Mouse (Mus musculus): ENCODE results near the gene Tmem269. TPM values are rescaled to one million over a fixed set of nuclear protein-coding genes. Genes with fewer than 3 reads are reported as not detected.
A peak's percentile ranks its signal among the peaks of the same experiment; 100 is the strongest.

Gene Tmem269
- total RNA-seq, 4 experiments from 2014 or later = not detected

DNA sequence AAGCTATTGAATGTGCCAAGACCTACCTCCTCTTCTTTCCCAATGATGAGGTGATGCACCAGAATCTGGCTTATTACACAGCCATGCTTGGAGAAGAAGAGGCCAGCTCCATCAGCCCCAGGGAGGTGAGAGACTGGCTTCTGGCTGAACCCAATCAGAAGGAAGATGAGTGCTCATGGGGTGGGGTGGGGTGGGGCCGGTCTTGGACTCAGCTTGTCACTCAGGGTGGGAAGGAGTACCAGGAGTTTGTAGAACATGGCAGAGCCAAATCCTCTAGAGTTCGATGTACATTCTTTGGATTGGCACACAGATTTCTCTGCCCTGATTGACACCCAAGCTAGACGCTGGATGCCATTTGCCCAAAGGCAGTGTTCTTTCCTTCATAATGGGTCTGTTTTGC is 20.6 kb upstream of the Tmem269 start:
- no peak for DNase-seq (ENCODE audit: low spot score)

DNA sequence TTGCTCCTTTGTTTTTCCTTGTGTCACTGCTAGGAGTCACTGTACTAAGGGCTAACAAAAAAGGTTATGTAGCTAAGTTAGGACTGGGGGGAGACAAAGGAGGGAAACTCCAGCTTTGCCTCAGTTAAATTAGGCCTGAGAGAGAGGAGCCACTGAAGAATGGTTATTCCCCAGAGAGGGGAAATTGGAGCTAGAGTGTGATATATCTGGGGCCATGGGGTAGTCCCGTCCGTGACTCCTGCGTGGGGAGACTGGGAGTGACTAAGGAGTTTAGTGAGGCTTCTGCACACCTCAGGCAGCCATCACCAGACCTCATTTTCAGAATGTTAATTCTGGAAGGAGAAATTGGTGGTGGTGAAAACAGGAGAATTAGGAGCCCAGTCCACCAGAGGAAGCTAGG is 16.3 kb upstream of the Tmem269 start:
- no peak for DNase-seq (ENCODE audit: low spot score)

DNA sequence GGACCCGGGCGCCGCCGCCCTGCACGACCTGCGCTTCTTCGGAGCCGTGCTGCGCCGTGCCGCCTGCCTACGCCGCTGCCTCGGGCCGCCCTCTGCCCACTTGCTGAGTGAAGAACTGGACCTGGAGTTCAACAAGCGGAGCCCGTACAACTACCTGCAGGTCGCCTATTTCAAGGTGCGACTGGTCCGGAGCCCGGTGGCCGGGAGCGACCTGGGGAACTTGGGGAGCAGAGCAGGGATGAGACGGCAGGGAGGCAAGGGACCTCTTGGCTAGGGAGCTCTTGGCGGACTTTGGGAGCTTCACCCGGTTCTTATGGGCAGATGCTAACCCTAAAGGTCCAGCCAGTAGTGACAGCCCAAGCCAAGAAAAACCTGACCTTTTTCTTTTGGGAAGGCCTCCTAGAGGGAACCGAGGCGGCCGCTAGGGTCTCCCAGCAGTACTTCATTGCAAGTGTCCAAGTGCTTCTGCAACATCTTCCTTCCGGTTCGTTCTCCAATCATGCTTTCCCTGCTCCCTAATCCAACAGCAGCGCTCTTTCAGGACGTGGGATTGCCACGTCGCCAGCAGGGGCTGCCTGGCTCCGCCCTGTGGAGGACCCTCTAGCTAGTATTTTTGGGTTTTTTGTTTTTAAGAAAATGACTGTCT is 15.4 kb upstream of the Tmem269 start:
- peak; percentile 58 for DNase-seq (ENCODE audit: low spot score)

DNA sequence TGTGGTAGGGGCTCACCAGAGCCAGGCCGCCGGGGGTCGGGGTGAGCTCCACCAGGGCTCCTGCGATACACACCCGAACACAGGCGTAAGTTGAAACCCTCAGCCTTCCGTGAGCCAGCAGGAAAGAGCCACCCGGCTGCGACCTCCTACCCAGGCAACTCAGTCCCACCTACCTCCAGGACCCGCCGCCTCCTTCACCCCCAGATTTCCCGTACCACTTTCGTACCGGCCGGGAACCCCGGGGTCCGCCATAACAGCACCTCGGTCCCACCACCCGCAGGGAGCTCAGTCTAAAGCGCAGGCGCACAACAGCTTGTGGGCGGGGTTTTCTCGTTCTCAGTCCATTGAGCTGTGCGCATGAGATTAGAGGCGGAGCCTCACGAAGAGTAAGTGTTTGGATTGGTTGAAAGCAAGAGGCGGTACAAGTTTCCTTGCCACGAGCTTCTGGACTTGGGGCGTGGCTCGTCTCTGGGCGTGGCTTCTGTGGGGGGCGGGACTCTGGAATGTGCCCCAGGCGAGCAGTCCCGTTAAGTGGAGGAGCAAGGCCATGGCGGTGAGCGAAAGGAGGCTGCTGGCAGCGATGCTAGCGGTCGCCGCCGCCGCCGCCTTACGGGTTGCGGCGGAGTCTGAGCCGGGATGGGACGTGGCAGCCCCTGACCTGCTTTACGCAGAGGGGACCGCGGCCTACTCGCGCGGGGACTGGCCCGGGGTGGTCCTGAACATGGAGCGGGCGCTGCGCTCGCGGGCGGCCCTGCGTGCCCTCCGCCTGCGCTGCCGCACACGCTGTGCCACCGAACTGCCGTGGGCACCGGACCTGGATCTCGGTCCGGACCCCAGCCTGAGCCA is 14.6 kb upstream of the Tmem269 start, which contains the start of the genes AU022252 and P3h1:
TSS of gene AU022252 (minus strand) at position 303 of the 846 bp plus-strand sequence.
TSS of gene P3h1 (plus strand) at position 506 of the 846 bp plus-strand sequence.
- DNase-seq (ENCODE audit: low spot score) = peak; percentile 100

DNA sequence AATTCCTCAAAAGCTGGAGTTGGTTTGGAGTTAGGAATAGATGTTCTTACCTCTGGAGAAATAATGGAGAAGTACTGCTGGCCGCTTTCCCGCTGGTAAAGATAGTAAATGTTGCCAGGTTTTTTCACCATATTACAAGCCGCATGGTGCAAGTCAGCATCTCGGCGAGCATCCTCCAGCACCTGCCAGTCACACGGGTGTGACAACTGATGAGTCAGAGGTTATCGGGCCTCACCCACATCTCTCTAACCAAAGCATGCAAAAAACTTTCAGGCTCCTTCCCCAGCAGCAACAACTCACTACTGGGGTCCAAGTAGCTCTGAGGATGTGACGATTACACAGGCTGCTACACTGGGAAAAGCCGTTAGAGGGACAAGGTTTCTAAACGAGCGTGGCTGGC is 8.7 kb upstream of the Tmem269 start:
- DNase-seq (ENCODE audit: low spot score) = no peak

DNA sequence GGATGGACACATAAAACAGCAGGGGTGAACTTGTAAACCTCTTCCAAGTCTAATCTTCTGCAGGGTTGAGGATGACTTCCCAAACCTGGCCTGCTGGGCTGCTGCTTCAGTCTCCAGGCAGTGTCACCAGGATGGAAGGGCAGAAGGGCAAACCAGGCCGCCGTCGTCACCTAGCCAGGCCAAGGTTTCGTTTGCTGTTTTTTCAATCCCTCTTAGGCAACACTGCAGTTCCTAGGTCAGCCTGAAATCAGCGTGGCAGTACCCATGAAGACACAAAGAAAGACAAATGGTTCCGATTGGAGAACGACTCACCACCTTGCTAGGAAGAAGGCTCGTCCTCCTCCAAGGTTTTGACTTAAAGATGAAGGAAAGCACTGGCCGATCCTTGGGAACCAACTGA is 7.7 kb upstream of the Tmem269 start:
- no peak for DNase-seq (ENCODE audit: low spot score)

DNA sequence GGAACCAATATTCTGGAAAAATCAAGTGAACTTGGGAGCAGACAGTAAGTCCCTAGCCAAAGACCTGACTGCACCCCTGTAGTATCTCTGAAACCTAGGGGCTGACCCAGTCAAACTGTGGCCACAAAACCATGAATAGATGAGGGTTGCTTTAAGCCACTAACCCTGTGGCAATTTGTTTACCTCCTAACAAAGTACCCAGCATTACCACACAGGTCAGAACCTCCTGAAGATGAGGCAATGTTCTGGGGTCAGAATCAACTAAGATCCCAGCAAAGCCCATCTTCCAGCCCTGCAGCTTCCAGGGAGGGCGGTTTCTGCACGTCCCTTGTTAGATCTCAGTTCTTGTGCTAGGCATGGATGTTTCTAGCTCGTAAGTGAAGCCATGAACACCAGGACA is 6.5 kb upstream of the Tmem269 start:
- DNase-seq (ENCODE audit: low spot score) = no peak

DNA sequence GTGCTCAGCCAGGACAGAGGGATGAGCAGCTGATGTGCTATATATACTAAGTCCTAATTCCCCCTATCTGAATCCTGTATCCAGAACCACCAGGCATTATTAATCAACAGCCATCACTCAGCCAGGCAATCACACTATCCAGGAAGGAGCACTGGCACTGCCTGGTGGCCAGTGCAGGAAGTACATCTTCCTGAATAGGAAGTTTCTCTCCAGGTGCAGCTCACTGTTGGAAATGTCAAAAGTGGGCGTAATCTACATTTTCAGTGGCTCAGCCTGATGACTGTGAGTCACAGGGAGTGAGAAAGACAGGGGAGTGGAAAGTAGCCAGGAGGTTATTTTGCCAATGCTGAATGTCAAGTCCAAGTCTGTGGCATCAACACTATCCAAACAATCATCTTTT is 5.7 kb upstream of the Tmem269 start:
- DNase-seq (ENCODE audit: low spot score) = no peak

DNA sequence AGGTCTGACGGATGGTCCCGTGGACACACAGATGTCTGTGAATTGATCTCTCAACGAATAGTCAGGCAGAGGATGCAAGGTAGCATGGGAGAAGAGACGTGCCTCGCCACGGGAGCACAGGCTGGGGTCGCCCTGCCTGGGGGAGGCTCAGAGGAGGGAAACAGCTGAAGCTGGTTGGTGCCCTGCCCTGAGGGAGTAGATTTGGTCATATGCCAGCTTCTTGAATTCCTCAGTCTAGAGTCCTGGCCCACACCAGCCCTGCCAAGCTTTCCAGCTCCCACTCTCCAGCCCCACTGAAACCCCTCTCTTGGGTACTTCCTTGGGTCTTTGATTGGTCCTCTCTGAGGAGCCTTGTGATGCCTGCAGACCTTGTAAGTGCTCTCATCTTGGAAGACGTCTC is 1.4 kb downstream of the Tmem269 start:
- DNase-seq (ENCODE audit: low spot score) = no peak

DNA sequence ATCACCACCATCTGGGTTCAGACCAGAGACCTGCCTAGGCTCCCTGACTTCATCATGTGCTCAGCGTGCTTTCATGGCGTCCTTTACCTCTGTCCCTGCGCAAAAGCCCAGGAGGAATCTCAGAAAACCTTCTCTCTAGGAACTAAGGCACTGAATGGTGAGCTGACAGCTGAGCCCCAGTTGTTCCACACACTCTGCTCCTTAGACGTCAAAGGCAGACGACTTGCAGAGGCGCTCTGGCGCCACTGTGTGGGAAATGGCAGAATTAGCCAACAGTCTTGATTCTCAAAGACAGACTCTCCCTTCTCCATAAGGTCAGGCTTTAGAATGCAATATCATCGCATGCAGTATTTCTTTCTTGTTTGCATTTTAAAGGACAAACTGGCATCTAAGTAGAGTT is 13.3 kb downstream of the Tmem269 start:
- peak; percentile 28 for DNase-seq (ENCODE audit: low spot score)

DNA sequence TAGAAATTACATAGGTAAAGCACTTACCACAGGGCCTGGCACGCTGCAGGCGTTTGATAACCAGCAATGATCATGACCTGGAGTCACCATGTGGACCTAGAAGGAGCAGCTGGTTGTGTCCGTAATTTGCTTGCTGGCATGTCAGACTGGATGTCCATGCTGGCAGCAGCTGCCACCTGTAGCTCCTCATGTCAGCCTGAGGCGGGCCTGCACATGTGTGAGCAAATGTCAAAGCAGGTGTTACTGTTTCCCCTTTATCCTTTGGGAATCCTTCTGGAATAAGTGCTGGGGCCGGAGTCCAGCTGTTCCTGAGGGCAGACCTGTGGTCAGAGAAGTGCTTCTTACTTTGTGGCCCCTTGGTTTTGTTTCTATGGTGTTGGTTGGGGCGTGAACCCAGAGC is 19.9 kb downstream of the Tmem269 start:
- no peak for DNase-seq (ENCODE audit: low spot score)

DNA sequence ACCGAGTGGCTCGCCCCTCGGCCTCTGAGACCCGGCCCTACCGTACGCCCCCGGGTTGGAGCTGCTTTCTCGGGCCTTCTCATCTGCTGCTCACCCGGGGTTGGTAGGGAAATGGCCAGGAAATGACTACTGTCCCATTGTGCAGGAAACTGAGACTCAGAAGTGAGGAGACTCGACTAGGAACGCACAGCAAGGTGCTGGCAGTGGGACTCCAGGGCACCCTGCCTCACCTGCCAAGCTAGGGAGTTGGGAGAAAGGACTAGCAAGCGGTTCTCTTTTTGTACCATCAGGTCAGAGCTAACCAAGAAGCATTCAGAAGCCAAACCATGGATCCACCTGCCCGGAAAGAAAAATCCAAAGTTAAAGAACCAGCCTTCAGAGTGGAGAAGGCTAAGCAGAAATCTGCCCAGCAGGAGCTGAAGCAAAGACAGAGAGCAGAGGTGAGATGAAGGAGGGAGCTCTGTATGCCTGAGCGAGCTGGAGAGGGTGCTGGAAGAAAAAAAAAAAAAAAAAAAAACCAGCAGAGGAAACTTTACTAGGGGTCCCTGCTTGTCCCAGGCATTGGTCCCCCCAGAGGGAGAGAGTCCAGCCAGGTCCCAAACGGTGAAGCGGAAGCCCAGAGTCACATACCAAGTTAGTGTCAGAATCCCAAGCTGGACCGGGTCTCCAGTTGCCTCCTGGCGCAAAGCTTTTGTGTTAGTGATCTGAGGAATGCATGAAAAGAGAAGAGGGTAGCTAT is 22.3 kb downstream of the Tmem269 start:
- DNase-seq (ENCODE audit: low spot score) = peak; percentile 12

DNA sequence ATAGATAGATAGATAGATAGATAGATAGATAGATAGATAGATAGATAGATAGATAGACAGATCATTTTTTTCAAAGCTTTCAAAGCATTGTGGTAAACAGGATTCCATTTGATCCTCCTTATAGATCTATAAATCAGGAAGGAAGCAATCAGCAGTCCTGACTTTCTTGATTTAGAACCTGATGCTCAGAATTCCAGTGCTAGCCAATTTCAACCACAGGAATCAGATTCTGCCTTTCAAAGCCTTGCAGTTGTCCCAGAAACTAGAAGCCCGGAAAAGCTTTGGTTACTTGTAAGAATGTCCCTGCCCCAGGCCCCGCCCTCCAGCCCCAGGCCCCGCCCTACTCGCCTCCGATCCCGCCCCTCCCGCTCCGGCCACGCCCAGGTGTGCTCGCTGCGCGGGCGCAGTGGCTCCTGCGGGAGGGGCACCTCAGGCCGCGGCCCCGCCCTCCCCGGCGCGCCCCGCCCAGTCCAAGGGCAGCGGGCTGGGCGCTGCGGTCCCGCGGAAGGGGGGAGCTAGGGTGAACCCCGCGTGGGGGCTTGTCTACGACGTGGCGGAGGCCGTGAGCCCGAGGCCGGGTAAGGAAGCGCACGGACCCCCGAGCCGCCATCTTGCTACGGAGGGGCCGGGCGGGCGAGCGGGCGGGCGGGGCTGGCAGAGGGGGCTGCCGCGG is 23.0 kb downstream of the Tmem269 start, which contains the start of gene Svbp:
TSS of gene Svbp (plus strand) at position 398 of the 673 bp plus-strand sequence.
- DNase-seq (ENCODE audit: low spot score) = peak; percentile 70

DNA sequence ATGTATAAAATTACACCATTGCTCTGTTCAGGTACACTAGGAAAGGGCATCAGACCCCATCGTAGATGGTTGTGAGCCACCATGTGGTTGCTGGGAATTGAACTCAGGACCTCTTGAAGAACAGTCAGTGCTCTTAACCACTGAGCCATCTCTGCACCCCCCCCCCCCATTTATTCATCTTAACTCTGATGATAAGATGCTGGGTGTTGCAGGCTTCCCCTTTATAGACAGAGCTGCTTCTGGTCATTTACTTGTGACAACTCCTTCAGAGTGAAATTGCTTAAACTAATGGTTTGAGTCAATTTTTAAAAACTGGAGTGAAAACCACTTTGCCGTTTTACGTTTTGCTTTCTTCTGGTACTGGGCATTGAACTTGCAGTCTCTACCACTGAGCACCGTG is 25.3 kb downstream of the Tmem269 start:
- no peak for DNase-seq (ENCODE audit: low spot score)

DNA sequence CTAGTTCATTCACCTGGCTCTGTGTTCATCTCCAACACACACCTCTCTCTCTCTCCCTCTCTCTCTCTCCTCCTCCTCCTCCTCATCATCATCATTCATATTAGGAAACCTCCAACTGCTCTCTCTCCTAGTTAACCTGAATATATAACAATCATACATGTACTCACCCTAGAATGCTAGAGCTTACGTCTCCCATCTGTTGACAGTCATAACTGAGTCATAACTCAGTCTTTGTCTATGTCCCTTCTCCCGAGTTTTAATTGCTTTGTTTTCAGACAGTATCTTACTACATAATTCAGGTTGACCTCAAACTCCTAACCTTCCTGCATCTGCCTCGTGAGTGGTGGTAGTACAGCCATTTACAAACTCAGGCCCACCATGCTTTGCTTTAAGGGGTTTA is 26.7 kb downstream of the Tmem269 start:
- no peak for DNase-seq (ENCODE audit: low spot score)

DNA sequence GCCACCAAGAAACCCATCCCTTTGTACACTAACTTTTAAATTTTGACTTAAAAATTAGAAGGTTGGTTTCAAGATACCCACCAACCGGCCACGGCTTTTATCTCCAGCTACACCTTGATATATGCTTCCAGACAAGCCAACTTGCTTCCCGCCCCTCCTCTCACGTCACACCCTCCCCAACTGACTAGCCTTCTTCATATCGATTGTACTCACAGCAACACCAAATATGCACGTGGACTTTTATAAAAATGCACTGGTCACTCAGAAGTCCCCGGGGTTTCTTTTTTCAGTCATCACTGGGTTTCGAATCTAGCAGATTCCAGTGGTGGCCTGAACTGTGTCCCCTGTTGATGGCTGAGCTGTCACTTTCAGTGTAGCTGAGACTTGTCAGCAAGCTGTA is 27.4 kb downstream of the Tmem269 start:
- no peak for DNase-seq (ENCODE audit: low spot score)

DNA sequence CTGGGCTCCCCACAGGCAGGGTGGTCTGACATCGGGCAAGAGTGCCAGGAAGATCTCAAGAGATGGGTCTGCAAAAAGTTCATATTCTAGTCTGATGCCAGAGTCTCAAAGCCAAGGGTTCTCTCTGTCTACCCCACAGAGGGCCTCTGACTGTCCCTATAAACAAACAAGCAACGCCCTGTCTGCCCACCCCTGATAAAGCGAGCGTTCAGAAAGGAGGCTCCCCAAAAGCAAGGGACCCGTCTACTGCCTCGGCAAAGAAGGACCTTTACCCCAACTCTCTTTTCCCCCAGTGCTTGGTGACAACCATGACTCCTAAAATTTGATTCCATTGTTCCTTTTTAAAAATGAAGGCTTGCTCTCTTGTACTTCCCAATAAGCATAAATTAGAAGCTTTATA is 28.2 kb downstream of the Tmem269 start, which contains the start of gene Ermap:
TSS of gene Ermap (minus strand) at position 148 of the 400 bp plus-strand sequence.
- no peak for DNase-seq (ENCODE audit: low spot score)

DNA sequence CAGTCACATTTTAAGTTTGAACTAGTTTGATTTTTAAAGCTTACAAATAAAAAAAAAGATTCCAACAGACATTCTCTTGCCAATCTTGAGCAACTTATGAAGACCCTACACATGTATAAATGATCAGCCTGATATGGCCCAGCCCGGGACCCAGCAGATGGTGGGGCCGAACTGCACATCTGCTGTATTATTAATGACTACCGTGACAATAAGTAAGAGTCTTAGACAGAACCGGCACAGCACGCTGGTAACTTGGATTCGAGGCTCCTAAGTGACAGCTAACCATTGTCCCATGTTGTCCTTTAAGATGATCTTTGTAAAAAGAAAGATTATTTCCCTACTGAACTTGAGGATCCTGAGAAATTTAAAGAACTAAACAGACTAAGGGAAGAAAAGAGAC is 28.6 kb downstream of the Tmem269 start:
- no peak for DNase-seq (ENCODE audit: low spot score)

DNA sequence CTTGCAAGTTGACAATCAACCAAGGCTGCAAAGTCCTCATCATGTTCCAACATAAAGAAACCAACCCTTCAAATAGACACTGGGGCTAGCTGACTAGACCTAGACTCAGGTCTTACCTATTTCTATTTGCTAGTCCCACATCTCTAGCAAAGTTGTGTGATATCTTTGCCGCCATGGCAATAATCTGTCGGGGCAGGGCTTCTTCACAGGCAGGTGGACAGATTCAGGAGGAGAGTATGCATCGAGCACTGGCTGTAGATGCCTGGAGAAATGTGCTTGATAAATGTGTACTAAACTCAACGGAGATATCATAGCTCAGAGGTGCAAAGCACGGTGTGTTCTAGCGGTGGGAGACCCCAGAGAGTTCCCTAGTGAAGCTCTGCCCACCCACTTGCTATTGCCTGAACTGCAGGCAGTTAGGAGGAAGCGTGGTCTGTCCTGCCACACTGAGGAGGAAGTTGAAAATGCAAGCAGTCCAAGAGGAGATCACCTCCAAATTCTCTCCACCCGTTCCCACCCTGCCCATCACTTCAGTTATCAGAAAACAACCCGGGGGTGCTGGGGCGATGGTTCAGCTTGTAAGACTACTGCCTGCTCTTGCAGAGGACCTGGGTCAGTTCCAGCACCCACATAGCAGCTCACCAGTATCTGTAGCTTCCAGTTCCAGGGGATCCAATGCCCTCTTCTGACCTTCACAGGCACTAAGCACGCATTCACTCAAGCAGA is 29.8 kb downstream of the Tmem269 start:
- DNase-seq (ENCODE audit: low spot score) = no peak

DNA sequence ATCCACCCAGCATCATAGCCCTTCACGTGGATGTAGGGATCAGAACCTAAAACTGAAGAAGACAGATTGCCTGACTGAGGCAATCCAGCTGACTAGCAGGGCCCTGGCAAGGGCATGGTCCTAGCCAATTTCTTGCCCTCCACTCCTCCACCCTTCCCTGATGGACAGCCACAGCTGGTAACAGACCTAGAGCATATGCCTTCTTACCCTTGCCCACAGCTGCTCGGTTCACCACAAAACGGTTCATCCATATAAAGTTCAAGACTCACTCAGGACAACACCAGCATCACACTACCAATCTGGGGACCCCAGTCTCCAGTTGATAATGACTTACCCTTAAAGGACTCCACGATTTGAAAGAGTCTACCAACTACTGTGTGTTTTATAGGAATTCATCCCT is 32.2 kb downstream of the Tmem269 start:
- DNase-seq (ENCODE audit: low spot score) = no peak

DNA sequence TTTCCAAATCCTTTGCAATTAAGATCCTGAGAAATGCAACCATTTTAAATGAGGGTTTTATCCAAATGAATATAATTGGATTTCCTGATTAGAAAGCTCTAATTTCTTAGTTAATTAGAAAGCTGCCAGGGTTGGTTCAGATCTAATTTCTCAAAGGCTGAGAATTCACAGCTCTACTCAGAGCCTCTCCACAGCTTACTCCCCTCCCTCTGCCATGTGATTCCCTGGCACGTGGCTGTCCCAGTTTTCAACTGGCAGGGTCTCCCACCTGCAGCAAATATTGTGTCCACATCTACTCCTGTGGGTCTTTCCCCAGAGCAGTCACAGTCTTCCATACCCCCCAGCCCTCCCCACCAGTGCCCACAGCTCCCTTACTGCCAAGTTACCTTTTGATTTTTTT is 34.5 kb downstream of the Tmem269 start:
- DNase-seq (ENCODE audit: low spot score) = no peak
